Mouse (Mus musculus) heart, adult 10 weeks (tissue): ENCODE data around the gene Xlr3a. TPM values are rescaled to one million over a fixed set of nuclear protein-coding genes. Genes with fewer than 3 reads are reported as not detected.

ENCODE experiments used
- polyA plus RNA-seq: library from polyadenylated mRNA; stranded (reverse); fragments of 350-450 nt; fragmentation: Illumina TruSeq; extraction: RNeasy Lipid Tissue Mini Kit (QIAGEN cat#74804); gene quantifications from one replicate; pipeline ENCODE4 v1.2.3, GENCODE M21; 2014; ENCODE audit warnings: low read depth, low replicate concordance

Xlr3a gene
- 0.71 TPM for polyA plus RNA-seq

GRCm38 (mm10) chrX:73096941-73097508 lies at the start of gene Xlr3a:
TSS of gene Xlr3a (minus strand) at chrX:73097095.

GRCm38 (mm10) chrX:73116747-73117146 lies 19.9 kb upstream of the Xlr3a start, which contains the start of gene Gm14685:
TSS of gene Gm14685 (plus strand) at chrX:73117047.

GRCm38 (mm10) chrX:73082267-73083055 lies 14.4 kb downstream of the Xlr3a start, which contains the start of gene Xlr4a:
TSS of gene Xlr4a (minus strand) at chrX:73082478.

GRCm38 (mm10) chrX:73064415-73064793 lies 32.5 kb downstream of the Xlr3a start, which contains the start of gene Pnma3:
TSS of gene Pnma3 (plus strand) at chrX:73064787.

GRCm38 (mm10) chrX:73037003-73037402 lies 59.9 kb downstream of the Xlr3a start, which contains the start of gene Pnma5:
TSS of gene Pnma5 (minus strand) at chrX:73037103.

Other genes with a start within 250 kb of the Xlr3a start
- gene Cetn2, start 178.7 kb downstream of the Xlr3a start, polyA plus RNA-seq, result 36.7 TPM
- 6.7 TPM for gene Nsdhl, start 178.5 kb downstream of the Xlr3a start, polyA plus RNA-seq
- 2.2 TPM for gene Zfp185, start 109.8 kb downstream of the Xlr3a start, polyA plus RNA-seq
- gene Pnma5, start 60.0 kb downstream of the Xlr3a start, polyA plus RNA-seq, result not detected
- not detected for gene Pnma3, start 32.3 kb downstream of the Xlr3a start, polyA plus RNA-seq
- not detected for gene Xlr4a, start 14.6 kb downstream of the Xlr3a start, polyA plus RNA-seq
- gene Gm14685, start 20.0 kb upstream of the Xlr3a start, polyA plus RNA-seq, result not detected
- gene Xlr5b, start 51.7 kb upstream of the Xlr3a start, polyA plus RNA-seq, result not detected
- not detected for gene DXBay18, start 52.4 kb upstream of the Xlr3a start, polyA plus RNA-seq
- gene Spin2d, start 79.9 kb upstream of the Xlr3a start, polyA plus RNA-seq, result not detected
- gene Xlr3b, start 95.1 kb upstream of the Xlr3a start, polyA plus RNA-seq, result 0.76 TPM
- gene Xlr4b, start 117.2 kb upstream of the Xlr3a start, polyA plus RNA-seq, result 0.50 TPM
- gene F8a, start 131.2 kb upstream of the Xlr3a start, polyA plus RNA-seq, result 4.1 TPM
- not detected for gene Xlr4c, start 146.0 kb upstream of the Xlr3a start, polyA plus RNA-seq
- not detected for gene Xlr3c, start 168.3 kb upstream of the Xlr3a start, polyA plus RNA-seq
- not detected for gene Xlr5a, start 195.9 kb upstream of the Xlr3a start, polyA plus RNA-seq
- not detected for gene Xlr5c, start 195.9 kb upstream of the Xlr3a start, polyA plus RNA-seq
- not detected for gene Gm45015, start 239.7 kb upstream of the Xlr3a start, polyA plus RNA-seq
- gene Zfp275, start 245.5 kb upstream of the Xlr3a start, polyA plus RNA-seq, result 7.8 TPM